Mouse (Mus musculus): ENCODE results near the gene C530008M17Rik.

DNA sequence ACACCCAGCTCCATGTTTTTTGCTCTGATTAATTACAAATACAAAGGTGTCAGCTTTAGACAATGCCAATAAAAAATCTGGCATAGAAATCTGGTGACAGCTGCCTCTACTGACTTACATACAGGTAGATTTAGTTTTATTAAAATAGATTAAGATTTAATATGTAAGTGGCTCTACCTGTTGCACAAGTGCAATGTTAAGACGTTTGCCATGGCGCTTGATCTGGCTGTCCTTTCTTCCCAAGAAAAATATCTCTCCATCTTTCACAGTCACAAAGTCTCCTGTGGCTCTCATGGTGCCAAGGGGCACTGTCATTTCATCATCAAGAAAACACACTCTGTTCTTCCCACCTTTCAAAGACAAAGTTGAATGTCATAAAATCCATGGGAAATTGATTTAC, 230.7 kb downstream of the C530008M17Rik start:
- TF ChIP-seq CTCF (conservative IDR thresholded peaks at IDR 0.05; ENCODE audit: insufficient read depth, insufficient read length, low read depth, low read length) (no peak), POLR2A (IDR thresholded peaks at IDR 0.05; ENCODE audit: low read depth, low read length) (no peak)
